Mouse (Mus musculus) thymus, postnatal 0 days (tissue): Measurements from ENCODE around the gene F11r. TPM values are rescaled to one million over a fixed set of nuclear protein-coding genes. Genes with fewer than 3 reads are reported as not detected.

Experiments
- DNase-seq: peaks from one replicate; pipeline ENCODE4 v3.0.0-alpha.2; 2015; ENCODE audit warnings: low spot score
- polyA plus RNA-seq: library from polyadenylated mRNA; unstranded; fragments of >200 nt; fragmentation: Nextera tagmentation; extraction: Ambion mirVana; gene quantifications from 2 replicates; pipeline ENCODE4 v1.2.1, GENCODE M21; 2015

F11r gene
- polyA plus RNA-seq, 1 experiment from 2014 or later, result 22.7 TPM

DNA sequence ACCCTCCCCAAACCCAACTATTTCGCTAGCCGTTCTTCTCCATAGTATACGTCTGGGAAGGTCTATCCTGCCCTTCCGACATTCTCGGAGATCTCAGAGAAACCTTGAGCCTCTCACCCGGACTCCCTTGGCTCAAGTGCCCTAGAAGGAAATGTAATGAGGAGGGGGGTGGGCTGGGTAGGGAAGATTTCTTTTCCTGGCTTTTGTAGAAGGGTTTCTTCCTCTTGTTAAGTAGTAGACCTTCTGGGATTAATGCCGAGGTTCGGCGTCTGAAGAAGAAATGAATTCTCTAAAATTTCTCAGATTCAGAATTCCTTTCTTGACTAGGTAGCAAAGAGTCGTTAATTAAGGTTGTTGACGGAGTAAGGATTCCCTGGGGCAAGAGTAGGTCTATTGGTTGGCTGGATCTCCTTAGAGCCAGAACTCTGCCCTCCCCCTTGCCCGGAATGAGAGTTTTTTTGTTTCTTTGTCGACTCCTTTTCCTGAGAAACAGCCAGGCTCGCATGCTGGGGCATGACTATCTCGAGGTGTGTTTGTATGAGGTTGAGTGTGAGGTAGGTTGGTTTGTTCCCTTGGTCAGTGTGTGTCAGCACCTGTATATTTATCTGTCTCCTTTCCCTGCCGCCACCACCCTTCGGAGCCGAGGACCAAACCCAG is 807 bp downstream of the F11r start:
- no peak for DNase-seq

DNA sequence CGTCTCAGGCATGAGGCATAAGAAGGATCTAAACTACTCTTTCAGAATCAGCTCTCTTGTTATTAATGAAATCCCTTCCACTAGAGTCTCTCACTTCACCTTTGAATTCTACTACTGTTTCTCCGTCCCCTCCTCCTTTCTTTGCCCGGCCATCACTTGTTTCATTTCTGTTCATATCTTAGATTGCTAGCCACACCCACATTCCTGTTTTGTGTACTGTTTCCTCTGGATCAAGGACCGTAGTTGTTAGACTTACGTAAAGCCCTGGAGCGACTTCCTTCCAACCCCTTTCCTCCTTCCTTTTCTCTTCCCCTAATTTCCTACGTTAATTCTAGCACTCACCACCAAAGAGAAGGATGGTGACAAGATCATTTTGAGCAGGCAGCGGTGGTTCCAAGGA is 1.7 kb downstream of the F11r start:
- DNase-seq, result no peak

DNA sequence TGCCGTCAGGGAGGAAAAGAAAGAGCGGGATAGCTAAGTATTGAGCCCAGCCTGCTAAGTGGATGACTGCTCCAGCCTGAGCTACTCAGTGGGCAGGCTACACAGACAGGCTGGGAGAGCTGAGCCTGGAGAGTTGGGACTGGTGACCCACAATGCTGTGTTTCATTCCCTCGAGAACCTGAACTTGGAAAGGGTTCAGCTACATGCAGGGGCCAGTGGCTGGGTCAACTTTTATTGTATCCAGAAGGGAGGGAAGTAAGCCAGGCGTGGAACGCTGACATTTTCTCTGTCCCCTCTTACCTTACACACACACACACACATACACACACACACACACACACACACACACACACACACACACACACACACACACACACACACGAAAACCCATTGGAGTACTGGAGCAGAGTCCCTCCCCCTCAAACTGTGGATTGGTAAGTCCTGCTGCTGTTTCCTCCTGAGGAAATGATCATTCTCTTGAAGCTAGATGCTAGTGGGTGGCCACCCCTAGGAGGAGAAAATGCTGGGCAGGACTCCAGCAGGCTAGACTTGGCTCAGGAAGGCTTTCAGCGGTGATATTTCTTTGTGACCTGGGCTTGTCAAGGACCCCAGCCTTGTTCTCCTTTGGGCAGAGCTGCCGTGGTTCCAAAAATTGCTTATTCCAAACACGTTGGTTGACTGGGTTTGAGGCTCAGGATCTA is 2.8 kb downstream of the F11r start:
- DNase-seq, result no peak

DNA sequence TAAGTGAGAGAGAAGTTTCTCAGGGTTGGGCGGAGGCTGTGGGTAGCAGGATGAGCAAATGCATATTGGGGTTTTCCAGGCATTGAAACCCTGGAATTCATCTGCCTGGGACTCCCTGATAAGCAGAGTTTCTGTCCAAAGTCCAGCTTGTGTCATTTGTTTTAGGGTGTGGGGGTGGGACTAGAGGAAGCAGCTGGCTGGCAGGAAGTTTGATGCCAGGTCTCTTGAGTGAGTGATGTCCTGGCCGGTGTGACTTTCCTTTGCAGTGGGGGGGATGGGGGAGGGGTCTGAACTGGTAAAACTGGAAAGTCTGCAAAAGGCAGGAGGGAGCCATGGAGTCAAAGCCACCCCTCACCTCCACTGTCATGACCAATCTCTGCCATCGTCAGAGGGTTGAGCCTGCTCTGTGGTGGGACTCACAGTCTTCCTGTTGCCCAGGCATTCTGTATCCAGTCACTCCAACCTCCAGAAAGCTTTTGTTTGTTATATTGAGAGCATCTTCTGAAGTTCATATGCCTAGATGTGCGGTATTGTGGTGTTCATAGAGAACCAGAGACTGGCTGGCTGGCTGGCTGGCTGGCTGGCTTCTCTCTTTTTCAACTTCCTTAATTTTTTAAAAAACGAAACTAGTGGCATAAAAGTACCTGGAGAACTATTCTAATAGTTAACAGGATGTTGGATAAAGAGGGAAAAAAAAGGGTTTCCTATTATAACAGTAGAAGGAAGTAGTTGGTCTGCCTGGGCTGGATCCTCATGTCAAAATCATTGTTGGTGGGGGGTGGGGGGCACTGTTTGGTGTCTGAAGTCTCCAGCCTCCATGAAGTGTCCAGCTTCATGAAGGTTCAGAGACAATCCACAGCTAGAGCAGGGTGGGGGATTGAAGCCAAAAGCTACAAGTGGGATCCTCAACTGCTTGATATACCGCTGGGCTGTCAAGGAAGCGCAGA is 4.4 kb downstream of the F11r start:
- DNase-seq, result no peak

DNA sequence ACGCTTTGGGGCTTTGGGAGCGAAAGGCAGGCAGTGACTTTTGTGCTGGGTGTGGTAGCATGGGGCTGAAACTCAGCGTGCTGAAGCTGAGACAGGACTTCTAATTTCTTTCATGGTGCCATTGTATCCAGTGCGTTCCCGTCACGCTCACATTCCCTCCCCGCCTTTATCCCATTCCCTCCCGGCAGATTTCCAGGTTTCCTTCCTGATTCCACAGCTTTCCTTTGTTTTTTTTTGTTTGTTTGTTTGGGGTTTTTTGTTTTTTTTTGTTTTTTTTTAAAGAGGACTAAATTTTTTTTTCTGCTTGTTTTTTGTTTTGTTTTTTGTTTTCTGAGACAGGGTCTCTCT is 5.1 kb downstream of the F11r start:
- no peak for DNase-seq

DNA sequence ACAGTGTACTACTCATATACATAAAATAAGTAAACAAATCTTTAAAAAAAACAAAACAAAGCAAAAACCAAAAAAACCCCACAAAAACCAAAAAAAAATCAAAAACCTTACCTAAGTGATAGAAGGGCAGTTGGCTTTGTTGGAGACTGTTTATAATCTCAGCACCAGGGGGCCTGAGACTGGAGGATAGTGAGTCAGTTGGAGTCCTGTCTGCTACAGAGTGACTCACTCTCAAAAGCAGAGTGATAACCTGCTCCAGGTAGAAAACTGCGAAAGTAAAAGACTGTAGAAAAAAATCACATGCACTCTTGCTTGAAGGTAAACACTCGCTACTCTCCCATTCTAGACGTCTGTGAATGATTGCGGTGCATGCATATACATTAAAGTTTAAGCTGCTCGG is 7.7 kb downstream of the F11r start:
- no peak for DNase-seq

DNA sequence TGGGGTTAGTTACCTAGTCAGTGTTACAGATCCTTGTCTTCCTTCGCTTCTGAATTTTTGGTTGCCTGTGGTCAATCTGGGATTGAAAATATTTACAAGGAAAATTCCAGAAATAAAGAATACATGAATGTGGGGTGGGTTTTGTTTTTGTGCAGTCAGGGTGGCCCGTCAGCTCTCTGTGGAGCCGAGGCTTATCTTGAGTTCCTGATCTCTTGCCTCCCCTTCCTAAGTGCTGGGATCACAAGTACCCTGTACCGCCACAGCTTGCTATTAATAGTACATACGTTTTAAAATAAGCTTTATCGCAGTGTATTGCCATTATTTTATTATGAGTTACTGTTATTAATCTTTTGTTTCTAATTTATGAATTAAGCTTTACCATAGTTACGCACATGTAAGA is 9.5 kb downstream of the F11r start:
- no peak for DNase-seq

DNA sequence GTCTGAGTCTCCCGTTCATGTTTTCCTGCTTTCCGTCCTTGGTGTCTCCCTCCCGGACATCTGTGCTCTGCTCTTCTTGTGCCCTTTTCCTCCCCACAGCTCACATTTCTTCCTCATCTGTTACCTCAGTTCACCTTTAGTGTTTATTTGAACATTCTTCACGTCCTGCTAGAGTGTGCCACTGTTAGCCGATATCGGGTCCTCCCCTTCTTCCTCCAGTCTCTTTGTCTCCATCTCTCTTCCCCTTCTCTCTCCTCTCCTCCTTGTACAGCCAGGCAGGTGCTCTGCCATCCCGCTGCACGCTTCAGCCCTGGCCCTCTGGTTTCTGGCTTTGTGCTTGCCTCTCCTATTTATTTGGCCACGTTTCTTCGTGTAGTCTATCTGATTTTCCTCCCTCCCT is 10.4 kb downstream of the F11r start:
- no peak for DNase-seq

DNA sequence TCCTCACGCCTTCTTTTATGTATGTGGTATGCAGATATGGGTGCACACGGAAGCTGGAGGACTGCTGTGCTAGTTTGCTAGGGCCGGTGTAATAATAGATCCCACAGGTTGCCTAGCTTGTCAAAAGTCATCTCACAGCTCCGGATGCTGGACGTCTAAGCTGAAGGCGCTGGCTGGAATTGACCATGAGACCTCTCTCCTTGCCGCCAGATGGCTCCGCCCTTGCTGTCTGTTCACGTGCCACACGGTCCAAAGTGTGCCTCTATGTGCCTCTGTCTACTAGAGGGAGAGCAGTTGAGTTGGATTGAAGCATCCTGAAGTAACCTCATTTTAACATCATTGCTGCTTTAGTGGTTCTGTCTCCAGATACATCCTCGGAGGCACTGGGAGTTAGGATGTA is 12.7 kb downstream of the F11r start:
- no peak for DNase-seq

DNA sequence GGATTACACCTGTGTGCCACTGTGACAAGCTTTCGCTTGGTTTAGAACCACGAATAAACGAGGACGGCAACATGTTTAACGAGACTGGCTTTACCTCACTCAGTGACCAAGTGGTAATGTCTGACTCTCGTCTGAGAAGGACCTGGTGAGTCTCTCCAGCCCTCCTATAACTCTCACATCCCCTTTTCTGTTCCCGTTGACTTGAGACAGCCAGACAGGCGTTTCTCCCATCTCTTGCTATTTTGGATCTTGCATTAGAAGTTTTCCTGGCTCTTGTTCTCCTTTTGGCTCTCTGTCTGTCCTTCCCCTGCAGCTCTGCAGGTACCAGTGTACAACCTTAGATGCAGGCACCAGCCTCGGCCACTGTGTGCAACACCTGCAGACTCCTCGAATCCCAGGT is 13.7 kb downstream of the F11r start:
- no peak for DNase-seq

DNA sequence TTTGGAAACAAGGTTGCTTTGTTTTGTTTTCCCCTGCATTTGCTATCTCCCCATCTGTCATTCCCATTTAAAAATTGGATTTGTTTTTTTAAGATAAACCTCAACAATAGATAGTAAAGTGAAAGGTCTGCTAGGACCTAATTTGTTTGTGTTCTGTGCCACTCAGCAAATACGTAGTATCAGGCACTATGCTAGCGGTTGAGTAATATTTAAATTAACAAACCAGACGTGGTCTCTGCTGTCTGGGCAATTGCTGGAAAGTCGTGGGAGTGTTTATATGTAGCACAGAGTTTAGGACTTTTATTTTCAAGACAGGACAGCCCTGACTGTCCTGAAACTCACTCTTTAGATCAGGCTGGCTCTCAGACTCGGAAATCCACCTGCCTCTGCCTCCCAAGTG is 15.2 kb downstream of the F11r start:
- DNase-seq, result no peak

DNA sequence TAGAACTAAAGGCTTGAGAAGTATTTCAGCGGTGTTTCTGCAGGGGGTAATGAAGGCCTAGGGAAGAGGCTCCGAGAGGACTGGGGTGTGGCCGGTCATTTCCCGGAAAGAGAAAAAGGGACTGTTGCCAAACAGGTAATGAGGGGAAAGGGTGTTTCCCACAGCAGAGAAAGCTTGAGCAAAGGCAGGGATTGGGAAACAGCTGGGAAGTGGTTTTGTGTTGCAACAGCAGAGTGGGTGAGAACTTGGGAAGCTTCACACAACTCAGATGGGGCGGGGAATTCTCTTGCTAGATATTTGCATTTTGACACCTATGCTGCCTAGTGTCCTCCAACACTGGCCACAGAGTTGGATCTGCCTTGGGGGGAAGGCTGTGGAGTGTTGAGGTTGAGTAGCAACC is 15.6 kb downstream of the F11r start:
- no peak for DNase-seq

DNA sequence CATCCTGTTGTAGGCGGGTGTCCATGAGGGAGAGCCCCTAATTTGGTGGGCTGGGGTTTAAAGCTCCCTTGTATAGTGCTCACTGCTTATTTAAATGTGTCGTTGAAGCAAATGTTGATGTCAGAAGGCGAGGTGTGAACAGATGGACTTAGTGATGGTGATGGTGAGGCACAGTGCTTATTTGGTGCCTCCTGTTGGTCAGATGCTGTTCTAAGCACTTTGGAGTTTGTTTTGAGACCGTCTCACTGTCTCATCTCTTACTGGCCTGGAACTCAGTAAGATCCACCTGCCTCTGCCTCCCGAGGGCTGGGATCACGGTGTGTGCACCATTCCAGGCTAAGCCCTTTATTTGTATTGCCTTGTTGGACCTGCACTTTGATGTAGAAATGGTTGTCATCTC is 17.6 kb downstream of the F11r start:
- no peak for DNase-seq

DNA sequence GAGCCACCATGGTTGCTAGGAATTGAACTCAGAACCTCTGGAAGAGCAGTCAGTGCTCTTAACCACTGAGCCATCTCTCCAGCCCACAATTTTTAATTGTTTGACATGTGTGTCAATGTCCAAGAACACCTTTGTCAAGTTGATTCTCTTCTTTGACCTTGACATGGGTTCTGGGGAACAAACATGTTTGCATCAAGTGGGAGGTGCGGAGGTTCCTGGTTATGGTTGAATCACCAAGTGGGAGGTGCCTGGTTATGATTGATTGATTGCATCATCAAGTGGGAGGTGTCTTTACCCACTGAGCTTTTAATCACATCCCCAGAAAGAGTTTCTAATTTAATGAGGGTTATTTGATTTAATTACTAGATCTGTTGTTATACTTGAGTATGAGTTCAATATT is 20.2 kb downstream of the F11r start:
- DNase-seq, result no peak

DNA sequence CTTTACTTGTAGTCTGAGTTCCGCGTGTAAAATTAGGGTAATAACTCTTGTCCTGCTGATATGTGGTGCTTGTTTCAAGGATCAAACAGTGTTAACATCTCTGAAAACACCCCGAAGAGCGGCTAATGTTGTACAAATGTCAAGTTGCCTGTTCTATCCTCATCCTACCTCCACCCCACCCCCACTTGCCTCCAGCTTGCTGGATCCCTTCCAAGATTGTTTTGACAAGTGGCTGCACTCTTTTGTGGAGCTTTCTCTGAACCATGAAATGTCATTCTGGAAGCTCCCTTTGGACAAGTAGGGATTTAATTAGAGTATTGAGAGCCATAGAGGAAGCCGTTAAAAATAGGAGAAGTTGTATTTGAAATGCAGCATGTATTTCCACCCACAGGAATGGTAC is 22.5 kb downstream of the F11r start:
- DNase-seq, result no peak

DNA sequence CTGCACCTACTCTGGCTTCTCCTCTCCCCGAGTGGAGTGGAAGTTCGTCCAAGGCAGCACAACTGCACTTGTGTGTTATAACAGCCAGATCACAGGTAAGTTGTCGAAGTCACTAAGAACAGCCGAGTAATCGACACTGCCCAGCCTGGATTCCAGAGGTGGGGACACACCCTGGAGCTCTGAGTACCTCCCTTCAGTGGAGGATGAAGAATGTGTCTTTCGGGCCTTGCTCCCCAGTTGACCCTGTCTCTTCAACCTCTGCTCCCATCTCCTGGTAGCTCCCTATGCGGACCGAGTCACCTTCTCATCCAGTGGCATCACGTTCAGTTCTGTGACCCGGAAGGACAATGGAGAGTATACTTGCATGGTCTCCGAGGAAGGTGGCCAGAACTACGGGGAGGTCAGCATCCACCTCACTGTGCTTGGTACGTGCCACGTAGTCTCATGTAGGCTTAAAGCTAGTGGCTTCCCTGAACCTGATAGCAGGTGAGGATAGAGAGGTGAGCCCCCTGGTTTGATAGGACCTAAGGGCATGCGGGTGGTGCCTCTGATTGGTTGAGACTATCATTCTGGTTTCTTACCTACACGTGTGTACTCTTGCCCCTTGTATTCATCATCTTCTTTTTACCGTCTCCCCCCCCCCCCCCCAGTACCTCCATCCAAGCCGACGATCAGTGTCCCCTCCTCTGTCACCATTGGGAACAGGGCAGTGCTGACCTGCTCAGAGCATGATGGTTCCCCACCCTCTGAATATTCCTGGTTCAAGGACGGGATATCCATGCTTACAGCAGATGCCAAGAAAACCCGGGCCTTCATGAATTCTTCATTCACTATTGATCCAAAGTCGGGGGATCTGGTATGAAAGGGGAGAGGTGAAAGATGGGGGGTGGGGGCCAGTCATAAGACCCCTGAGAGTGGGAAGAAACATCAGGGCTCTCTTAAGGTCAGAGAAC is 23.5 kb downstream of the F11r start:
- no peak for DNase-seq

DNA sequence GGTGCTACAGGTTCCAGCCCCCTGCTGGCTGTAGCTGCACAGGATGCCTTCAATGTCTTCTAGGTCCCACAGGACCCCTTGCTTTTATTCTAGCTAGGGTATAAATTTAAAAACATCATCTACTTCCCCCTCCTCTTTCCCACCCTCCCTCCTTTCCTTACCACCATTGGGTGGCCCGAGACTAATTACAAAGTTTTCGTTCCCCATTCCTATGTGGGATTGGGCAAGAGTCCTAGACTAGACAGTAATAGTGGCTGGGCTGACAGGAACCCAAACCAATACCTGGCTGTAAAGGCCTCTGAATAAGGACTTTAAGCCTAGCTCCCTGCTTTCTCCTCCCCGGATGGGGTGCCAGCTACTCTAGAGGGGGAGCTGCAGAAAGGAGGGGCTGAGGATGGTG is 25.8 kb downstream of the F11r start:
- DNase-seq, result no peak

DNA sequence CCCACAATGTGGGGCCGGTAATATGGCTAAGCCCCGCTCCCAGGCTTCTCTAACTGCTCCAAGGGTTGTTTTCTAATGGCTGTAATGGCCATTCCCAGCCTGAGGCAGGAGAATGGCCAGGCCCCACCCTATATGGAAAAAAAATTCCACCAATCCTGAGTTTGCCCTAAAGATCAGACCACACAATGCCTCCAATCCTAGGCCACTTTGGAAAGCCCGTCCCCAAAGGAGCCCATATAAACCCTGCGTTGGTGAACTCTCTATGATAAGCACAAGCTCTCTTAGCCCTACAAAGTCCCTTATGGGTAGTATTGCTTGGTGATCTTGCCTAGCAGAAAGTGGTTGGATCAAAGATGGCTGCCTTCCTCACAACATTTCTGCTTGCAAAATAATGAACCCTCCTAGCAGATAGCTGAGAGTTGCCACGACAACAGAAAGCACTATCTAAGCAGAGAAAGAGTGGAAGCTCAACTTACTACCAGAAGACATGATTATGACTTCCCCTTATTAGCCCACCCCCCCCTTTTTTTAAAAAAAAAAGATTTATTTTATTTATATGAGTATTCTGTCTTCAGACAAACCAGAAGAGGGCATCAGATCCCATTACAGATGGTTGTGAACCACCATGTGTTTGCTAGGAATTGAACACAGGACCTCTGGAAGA is 28.5 kb downstream of the F11r start:
- no peak for DNase-seq

DNA sequence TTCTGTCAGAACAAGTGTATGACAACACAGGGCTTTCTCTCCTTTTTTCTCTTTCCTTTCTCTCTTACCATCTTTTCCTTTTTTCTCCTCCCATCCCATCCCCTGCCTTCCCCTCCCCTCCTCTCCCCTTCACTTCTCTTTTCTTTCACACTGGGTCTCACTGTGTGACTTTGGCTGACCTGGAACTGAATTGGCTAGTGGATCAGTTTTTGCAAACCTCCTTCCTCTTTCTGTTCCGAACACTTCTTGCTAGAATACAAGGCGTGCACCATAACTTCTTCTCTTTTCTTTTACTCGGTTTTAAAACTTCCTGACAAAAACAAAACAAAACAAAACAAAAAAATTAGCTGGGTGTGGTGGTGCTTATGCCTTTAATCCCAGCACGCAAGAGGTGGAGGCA is 29.2 kb downstream of the F11r start:
- DNase-seq, result no peak

DNA sequence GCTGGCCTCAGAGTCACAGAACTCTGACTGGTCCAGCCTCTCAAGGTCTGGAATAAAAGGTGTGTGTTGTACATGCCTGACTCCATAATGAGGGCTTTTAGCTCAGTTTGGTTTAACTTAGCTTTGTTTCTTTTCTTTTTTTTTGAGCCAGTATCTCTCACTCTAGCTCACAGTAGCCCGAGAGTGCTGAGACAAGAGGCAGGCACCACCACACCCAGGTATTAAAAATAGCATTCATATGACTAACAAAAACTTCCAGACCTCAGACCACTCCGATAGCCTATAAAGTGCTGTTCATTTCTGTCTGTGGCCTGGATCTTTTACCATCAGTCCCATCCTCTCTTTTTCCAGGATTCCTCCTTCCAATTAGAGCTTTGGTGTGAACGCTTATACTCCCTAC is 32.3 kb downstream of the F11r start:
- DNase-seq, result no peak

DNA sequence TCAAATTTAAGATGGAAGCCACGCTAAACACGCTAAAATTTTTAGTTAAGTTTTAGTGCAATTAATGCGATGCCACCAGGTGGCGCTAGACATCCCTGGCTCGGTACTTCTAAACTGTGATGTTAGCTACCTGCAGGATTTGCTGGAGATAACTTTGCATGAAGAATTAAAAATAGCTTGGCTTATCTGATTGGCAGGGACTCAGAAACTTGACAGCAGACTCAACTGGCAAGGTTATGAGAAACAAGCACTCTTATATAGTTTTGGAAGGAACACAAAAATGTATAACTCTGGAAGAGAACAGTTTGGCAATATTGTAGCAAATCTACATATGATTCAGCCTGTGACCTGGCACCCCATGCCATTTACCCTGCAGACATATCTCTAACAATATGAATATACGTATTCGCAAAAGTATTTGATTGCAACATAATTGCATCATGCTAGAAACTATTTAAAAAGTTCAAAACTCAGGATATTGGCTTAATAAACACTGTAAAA is 33.1 kb downstream of the F11r start:
- peak; percentile 81 for DNase-seq
